Mouse (Mus musculus): ENCODE data around the gene Rnf217.
A peak's percentile ranks its signal among the peaks of the same experiment; 100 is the strongest.

Gene Rnf217

DNA sequence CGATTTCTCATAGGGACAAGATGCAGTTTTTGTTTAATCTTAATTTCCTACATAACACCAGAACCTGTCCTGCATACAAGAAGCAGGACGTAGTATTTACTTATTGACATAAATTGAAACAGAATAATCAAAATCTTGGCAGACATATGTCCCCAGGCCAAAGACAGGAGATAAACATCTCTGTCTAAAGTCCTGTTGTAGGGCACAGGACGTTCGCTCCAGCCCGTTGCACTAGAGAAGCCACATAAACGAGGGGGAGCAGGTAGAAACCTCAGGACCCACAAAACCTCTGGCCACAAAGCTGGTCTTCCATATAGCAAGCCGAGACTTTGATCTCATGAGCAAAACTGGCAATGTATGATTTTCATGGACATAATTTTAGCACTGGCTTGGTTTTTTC, 57.1 kb downstream of the Rnf217 start:
- DNase-seq, result no peak

DNA sequence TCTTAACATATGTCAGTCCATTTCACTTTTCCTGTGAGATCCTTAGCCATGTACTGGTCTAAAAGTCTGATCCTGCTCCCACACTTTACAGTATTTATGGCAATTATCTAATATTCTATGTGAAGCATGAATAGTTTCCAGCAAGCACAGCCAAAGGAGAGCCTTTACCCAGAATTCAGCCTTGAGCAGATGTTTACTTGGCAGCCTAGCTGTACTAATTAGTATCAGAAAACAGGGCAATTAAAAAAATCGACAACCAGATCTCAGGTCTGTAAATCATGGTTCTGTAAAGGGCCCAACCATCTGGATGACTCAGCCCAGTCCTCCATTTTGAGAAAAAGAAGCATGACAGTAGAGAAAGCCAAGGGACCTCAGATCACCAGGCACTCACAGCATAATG, 57.6 kb downstream of the Rnf217 start:
- DNase-seq, result no peak

DNA sequence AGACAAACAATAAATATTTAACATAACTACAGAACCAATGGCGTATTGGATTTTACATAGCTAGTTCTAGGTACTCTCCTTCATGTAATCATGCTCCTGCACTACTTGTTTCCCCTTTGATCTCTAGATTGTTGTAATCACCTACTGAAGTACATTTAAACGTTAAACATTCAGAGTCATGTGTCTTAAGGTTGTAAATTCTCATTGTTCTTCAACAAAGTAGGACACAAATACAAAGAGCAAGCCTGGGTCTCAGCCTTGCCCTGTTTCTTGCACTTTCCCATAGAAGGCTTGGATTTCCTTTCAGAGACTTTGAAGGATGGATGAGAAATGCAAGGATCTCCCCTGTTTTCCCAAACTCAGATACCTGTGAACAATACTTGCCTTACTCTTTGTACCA, 61.8 kb downstream of the Rnf217 start:
- DNase-seq, result no peak

DNA sequence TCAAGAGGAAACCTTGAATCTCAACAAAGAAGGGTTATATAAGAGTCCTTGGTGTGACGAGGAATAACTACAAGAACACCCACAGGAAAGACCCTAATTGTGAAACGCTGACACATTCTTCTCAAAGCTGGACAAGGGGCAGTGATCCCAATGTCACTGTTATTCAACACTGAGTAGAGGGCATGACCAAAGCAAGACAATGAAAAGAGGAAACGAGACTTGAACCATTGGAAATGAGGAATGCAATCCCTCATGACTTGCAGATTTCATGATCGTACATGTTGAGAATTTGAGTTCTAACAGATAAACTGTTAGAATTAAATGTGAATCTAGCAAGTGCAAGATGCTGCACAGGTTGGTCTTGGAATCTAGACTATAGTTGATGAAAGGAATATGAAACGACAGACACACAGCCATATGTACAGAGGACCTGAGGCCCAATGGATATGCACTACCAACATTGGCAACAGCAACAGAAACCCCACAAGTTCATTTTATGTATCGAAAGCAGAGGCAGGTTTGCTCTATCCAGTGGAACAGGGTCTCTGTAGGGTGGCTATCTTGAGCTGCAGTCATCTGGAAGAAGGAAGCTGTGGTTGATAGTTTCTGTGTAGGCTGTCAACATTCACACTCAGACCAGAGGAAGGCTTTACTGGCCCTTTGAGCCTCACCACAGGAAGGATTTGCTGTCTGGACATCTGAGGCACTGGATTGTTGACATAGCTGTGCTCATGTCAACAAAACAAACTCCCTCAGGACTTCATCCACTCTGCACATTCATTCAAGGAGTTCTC, 64.6 kb downstream of the Rnf217 start:
- no peak for DNase-seq

DNA sequence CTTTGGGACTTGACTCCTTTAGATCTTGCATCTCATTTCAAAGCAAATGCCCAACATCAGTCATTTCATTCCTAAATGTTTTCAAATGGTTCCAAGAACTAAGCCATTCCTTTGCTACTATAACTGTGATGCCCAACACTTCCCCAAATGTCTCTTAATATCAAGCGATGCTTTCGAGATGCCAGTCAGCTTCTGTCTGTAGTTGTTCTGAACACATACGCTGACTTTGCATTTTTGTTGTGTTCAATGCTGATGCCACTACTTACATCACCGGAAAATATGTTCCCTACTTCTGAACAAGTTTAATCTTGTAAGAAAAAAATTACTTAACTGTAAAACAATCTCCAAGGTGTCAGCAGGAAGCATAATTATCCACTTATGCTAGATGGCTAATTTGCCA, 68.5 kb downstream of the Rnf217 start:
- DNase-seq, result no peak

DNA sequence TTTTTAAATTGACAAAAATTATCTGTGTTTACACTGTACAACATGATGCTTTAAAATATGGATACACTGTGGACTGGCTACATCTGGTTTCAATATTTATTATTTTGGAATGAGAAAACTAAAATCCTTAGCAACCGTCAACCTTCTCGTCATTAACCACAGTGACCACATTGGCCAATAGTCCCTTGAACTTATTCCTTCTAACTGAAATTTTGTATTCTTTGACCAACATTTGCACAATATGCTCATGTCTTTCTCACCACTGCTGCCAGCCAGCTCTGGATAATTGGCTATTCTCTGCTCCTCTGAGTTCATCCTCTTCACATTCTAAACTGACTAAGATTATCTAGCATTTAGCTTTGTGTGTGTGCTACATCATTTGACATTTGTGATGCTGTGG, 69.6 kb downstream of the Rnf217 start:
- no peak for DNase-seq

DNA sequence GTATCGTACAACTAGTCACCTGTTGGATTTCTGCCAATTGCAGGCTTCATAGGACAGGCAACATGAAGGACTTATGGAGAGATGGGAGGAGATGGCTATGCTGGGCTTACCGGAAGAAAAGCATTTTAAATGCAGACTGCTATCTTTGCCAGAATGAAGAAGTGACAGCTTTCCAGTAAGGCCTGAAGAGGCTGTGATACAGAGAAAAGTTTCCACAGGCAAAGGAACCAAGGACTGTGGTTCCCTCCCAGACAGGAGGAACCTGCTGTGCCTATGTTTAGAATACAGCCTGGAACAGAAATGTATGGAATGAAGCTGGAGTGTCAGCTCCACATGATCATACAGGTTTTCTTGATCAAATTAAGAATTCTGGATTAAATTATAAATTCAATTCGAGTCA, 70.3 kb downstream of the Rnf217 start:
- DNase-seq, result no peak

DNA sequence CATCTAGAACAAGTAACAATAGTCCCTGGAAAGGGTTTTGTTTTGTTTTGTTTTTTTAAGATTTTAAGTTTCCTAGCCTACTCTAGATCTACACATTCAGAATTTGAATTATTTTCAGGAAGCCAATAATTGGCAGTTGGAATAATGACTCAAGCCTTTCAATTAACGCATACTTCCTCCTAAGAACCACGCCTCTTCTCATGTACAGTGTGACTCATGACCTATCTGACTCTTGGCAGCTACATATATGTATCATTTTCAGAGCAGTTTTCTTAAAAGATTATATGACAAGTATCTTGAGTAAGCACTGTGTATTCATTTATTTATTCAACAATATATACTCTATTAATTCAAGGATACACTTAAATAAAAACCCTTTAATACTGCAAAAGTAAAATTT, 70.7 kb downstream of the Rnf217 start:
- no peak for DNase-seq

DNA sequence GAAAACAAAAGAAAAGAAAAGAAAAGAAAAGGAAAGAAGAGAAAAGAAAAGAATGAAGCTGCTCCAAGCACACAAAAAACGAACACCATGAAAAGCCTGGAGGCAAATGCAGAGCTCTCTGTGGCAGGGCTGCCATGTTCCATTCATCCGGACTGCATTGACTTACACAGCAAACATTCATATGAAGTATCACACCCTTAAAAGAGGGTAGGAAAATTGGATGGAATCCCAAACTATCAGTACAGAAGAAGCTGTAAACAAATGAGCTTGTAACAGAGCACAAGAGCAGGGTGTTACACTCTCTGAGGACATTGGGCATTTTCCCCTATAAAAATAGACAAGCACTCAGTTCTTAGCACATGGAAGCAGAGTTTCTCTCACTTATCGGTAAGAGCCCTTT, 71.8 kb downstream of the Rnf217 start:
- no peak for DNase-seq

DNA sequence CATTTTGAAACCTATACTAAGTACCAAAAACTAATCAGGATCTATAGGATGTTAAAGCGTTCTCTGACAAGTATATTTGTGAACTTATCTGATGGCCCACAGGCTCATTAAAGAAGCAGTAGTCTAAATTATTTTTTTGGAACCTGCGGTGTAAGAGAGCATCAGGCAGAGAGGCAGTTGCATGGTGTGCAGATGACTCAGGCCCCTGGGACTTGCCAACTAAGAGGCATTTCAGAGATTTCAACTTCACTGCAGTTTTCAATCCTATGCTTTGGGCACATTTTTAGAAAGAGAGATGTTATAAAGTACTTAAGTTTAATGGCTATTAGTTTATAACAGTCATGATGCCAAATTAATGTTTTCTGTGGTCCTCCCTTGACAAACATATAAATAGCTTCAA, 73.9 kb downstream of the Rnf217 start:
- no peak for DNase-seq

DNA sequence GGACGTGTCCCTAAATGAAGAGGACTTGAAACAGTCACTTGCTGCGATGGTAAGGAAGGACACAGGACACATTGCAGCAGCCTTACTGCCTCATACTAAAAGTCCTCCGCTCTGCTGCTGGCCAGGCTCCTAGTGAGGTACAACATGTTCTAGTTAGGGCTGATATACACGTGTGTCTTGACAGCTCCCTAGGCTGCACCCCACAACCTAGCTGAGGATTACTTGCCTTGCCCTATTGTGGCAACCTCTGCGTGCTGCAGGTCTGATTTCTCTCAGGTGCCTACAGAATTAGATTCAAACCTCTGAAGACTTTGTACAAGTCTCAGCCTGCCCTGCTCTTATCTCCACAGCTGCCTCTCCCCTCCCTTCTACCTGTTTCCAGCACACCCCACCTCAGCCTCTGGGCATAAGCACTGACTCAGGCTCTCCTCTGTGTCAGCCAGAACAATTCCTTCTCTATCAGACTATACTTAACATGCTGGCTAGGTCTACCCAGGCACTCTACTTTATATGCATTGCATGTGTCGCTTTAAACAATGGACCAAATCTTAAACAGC, 75.6 kb downstream of the Rnf217 start:
- DNase-seq, result no peak

DNA sequence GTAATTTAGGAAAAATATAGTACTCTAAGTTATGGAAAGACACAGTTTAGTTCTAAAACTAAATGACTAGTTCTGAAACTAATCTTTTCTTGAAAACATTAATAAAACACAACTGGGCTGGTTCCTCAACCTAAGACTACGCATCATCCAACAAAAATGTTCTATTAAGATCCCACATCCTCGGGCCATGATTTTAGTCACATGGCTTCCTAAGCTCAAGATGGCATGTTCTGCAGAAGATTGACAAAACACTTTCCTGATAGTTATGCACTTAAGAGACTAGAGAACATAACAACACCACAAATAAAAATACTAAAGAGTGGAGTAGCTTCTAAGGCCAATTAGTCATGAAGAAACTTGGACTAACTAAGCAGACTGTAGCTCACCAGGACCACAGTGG, 76.2 kb downstream of the Rnf217 start:
- no peak for DNase-seq

DNA sequence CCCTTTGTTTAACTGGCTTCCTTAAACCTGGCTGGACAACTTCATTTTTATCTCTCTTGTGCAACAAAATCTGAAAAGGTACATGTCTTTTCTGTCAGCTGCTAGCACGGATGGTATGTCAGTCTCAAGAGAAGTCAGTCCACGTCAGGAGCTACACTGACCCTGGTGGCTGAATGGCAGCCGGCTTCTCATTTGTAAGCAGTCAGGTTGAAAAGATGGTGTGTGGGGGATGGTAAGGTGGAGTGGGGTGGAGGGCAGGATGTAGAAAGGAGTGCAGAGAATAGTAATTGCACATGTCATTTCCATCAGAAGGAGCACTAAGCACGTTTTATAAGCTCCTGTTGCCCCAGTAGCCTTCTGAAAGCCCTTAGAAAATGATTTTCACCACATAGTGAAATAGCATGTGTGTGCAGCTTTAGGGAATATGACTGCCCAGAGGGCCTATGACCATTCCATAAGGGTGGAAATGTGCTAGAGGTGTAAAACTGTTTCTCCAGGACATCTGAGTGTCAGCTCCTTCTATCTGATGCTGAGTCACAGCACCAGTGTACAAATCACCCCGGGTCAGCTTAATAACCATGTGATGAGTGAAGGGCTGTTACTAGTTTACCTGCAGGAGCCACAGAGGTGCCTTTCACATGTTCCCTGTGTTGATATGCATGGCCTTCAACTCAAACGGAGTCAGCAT, 80.5 kb downstream of the Rnf217 start:
- DNase-seq, result no peak

DNA sequence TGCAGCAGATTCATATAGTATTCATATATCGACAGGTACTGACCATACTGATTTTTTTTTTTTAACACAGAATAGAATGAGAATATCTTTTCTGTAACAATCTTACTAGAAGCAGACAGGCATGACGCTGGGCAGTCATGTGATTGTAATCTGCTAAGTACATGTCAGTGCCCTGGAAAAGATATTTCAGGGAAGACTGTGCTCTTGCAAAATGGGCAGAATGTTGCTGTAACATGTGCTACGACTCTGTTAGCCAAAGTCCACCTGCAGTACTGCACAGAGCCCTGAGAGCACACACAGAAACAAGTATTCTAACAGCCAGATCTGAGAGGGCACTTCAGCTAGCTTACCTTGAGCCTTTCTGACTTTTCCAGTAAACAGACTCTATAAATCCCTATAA, 83.3 kb downstream of the Rnf217 start:
- DNase-seq, result no peak

DNA sequence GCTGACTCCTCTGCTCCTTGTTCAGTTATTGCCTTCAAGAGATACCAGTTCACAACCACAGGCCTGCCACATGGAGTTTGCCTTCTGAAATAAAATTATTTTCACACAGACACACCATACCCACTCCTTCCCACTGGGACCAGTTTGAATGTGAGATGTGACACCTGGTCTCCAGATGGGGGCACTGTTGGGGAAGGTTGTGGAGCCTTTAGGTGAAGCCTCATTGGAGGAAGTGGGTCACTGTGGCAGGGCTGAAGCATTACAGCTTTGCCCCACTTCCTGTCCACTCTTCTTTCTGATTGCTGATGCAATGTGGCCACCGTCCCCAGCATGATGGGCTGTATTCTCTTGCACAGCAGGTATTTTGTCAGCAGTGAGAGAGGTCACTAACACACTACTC, 89.6 kb downstream of the Rnf217 start:
- peak; percentile 47 for DNase-seq

DNA sequence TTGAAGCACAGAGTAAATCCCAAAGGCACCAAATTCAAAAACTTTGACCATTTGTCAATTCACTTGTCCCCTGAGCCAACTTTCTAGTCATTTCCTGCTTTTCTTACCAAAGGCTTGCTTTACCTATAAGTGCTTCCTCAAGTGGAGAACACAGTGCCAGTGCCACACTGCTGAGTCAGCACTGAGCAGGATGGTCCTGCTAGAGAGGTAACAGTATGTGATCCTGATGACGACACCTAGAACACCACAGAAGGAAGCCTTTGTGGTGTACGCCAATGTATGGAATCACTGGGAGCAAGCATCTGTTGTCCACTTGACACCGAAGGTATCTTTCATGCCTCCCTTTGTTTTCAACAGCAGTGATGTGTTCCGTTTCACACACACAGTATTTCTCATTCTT, 90.8 kb downstream of the Rnf217 start:
- no peak for DNase-seq

DNA sequence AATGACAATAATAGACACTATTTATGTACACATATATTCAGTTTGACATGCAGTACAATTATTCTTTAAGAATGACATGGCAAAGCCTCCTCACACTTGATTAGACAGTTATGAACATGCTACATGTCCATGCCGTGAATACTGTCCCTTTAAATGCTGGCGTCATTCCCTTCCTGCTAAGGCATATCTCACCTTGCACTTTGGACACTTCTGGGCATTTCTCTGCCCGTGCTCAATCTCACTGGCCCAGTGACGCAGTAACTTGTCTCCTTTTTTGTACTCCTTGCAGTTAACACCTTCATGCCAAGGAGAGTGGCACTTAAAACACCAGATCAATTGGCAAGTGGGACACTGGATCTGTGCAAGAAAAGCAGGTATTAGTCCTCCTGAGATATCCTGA, 91.8 kb downstream of the Rnf217 start:
- no peak for DNase-seq

DNA sequence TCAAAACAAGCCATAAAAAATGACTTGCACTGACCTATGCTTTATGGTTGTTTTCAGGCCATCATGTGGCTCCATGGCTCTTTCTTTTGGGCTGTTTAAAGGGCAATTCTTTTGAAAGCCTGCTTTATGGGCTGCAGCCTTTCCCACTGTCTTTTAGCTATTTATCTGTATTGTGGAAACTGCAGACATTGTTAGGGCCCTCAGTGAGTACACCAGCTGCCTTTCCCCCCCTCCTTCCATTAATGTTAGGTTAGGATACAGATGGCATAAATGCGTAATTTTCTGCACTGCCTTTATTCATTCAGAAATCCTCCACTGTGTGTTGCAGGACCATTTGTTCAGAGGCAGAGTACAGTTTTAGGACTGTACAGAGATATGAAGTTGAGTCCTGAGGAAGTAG, 93.1 kb downstream of the Rnf217 start:
- no peak for DNase-seq

DNA sequence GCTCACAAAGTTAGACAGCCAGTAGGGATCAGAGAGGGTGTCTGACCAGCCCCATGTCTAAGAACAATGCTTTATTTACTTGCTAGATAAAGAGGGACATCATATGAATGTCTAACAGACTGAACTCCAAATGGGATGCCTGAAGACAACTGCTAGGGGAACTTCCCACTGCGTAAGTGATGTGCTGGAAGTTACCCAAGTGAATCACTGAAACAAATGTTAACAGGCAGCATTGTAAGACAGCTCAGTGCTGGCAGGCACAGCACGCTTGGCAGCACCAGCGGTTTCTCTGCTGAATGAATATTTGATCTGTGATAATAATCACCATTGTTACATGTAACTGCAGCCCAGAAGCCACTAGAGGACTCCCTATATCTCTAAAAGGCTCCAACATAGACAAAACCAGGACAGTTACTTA, 104.8 kb downstream of the Rnf217 start:
- peak; percentile 66 for DNase-seq

DNA sequence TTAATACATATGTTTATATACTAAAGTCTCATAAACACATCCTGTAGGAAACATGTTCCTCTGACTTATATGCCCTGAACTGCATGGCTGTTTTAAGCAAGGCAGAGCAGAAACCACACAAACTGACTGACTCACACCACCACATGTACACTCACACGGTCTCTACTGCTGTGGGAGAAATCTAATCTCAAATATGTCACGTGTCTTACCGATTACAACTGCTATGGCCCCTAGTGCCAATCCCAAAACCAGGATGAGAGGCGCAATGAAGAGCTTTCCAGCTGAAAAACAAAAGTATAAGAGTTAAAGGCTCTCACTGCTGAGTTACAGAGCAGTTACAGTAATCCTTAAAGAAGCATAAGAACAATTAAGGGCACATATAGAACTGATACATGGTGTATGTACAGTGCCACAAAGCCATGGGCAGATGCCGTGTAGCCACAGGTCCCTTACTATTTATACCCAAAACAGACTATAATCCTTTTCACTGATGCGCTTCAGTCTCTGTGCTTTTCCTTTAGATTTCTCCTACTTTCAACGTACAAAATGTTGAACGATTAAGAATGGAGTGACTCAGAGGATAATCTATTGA, 105.3 kb downstream of the Rnf217 start:
- no peak for DNase-seq

DNA sequence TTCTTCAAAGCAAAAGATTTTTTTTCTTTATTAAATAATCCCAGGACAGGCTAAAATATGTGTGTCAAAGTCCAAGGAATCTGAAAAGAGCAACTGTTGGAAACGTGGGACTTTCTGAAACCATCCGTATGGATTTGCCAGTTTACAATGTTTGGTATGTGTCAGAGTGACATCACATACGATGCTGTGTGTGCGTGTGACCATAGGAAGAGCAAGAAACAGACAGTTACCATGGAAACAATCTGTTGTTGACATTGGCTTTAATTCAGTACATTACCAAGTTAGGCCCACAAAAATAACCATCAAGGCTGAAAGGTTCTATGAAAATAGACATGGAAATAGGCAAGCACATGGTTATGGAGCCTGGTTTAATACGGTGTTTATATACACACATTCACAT, 107.3 kb downstream of the Rnf217 start:
- DNase-seq, result no peak

DNA sequence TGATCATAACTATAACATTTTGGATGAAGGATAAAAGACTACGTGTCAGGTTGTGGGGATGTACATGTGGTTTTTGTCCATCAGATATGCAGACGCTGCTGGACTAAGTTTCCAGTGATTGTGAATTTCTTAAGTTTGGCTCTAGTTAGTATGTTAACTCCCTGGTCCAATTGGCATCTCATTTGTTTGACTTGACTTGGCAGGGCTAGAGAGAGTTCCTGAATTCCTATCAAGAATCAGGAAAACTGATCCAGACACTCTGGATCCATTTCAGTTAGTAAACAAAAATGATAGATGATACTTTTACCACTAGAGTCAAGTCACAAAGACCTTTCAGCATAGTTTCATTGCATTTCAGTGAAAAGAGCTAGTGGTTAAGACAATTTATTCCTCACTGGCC, 112.1 kb downstream of the Rnf217 start:
- no peak for DNase-seq

DNA sequence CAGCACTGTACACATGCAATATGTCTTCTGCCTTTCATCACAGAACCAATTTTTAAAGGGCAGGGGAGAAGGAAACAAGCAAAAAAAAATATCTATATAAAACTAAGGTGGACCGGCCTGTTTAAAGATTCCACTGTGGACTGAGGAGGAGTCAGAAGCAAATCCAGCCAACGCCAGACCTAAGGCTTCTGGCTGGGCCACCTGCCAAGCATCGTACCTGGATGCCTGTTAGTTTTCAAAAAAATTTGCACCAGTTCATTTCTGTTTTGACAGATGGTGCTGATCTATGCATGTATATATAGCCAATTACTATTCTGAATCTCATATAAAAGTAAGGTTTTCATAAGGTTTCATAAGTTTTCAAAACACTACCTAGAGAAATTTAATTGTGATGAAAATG, 113.2 kb downstream of the Rnf217 start:
- DNase-seq, result no peak

DNA sequence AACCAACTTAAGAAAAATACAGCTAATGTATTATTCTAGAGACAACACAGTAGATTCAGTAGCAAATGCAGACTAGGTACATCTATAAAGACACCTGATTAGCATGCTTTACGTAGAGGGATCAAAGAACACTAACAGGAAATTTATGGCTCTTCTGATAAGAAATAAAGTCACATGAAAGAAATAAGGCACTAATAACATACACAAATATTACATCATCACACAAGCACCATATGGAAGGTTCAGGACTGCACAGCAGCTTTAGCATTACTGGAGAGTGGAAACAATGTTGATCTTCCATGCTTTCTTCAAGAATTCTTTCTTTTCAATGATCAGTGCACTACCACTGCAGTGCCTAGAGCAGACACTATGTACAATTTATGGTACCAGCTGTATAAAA, 114.7 kb downstream of the Rnf217 start:
- no peak for DNase-seq

Data from lung, postnatal 10 days (tissue).